Mouse (Mus musculus) forebrain, postnatal 0 days (tissue): ENCODE measurements at regions not wholly inside any gene's neighbourhood (a gene's known extent, or its start where the extent isn't known, plus 50 kb on each side); places are given as distances from the start of the nearest gene placed in this dataset.

Experiments
- ATAC-seq: fragments of 200-750 bp; cut with Nextera tagmentation; 2 replicates; pipeline ENCODE4 v1.8.0; 2017; ENCODE audit warnings: mild to moderate bottlenecking, moderate library complexity
- DNase-seq: peaks from one replicate; pipeline ENCODE4 v3.0.0-alpha.2; 2015
- H3K27ac ChIP-seq: fragments of 300-500 bp; sonication (generic); 2 replicates; pipeline ENCODE4 v1.5.1; 2014; ENCODE audit warnings: low read depth, mild to moderate bottlenecking, antibody characterized with exemption, low read length, moderate library complexity, mixed read lengths
- H3K27me3 ChIP-seq: fragments of 300-500 bp; sonication (generic); 2 replicates; pipeline ENCODE4 v1.6.1; 2014; ENCODE audit warnings: mild to moderate bottlenecking, low read length, mixed read lengths; ENCODE audit not compliant: insufficient read depth
- H3K36me3 ChIP-seq: fragments of 300-500 bp; sonication (generic); 2 replicates; pipeline ENCODE4 v1.6.1; 2014; ENCODE audit warnings: mild to moderate bottlenecking, moderate library complexity; ENCODE audit not compliant: insufficient read depth
- H3K4me1 ChIP-seq: fragments of 300-500 bp; sonication (generic); 2 replicates; pipeline ENCODE4 v1.6.1; 2014; ENCODE audit warnings: antibody characterized with exemption; ENCODE audit not compliant: insufficient read depth
- H3K4me2 ChIP-seq: fragments of 300-500 bp; sonication (generic); 2 replicates; pipeline ENCODE4 v1.6.1; 2014; ENCODE audit warnings: low read depth, mild to moderate bottlenecking, moderate library complexity
- H3K4me3 ChIP-seq: fragments of 300-500 bp; sonication (generic); 2 replicates; pipeline ENCODE4 v1.5.1; 2014; ENCODE audit warnings: low read depth, low read length, mixed read lengths
- H3K9ac ChIP-seq: fragments of 300-500 bp; sonication (generic); 2 replicates; pipeline ENCODE4 v1.6.1; 2014; ENCODE audit warnings: mild to moderate bottlenecking
- H3K9me3 ChIP-seq: fragments of 300-500 bp; sonication (generic); 2 replicates; pipeline ENCODE4 v1.6.1; 2016; ENCODE audit warnings: low read length
- CTCF ChIP-seq: sonication (generic); IDR thresholded peaks from 2 replicates; pipeline ENCODE4 v1.5.1; 2016; ENCODE audit warnings: antibody characterized with exemption, control low read depth, low read depth
- WGBS: fragments of 180-500 bp; shearing (Covaris S2); extraction: QIAGEN DNeasy Blood & Tissue Kit; methylation state at CpG from one replicate; pipeline ENCODE4 v1.1.7; 2014; 5-methylcytosine and 5-hydroxymethylcytosine counted together

DNA sequence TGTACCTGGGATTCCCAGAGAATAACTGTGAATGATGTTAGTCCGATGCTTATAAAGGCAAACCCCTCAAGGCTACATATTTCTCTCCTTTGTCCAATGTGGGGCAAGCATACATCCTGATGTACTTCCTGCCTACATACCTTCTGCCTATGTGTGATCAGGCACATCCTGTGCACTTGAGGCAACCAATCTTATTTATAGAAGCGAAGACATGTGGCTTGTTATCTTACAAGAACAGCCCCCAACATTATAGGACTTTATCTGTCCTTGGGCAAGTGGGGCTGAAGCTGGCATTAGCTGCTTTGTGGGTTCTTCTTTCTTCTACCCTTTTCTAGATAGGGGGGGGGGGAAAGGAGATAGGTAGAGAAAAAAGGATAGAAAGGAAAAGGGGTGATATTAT lies 91.7 kb downstream of the 4930564D02Rik start:
- Histone ChIP-seq H3K27ac (no peak overlapping the region), H3K9me3 (no peaks in the 10 kb centered on the region), H3K36me3 (no peaks in the 10 kb centered on the region), H3K9ac (no peak overlapping the region), H3K4me2 (no peak overlapping the region), H3K27me3 (no peaks in the 10 kb centered on the region), H3K4me3 (no peak overlapping the region), H3K4me1 (no peaks in the 10 kb centered on the region)
- TF ChIP-seq CTCF = no peak
- ATAC-seq (no peak), DNase-seq (no peak)
- WGBS = 91% methylated on average over 2 of the region's 2 CpGs

DNA sequence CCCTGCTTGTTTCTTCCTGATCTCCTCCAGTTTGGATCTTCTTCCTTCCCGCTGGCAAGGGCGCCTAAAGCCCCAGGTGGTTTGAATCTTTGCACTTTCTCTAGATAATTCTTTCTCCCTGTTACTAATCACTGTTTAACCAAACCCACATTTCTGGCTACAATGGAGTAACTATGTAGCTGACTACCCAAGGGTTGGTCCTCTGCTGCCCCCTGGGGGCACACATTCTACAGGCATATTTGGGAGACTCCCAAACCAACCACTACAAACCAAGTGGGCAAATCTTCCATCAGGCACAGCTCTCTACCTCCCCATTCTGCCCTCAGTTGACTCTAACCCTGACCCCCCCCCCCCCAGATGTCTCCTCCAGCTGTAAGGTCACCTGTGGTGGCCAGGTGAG lies 98.7 kb downstream of the 4930564D02Rik start:
- no peak overlapping the region for H3K27ac ChIP-seq
- no peak overlapping the region for H3K4me2 ChIP-seq
- no peaks in the 10 kb centered on the region for H3K9me3 ChIP-seq
- DNase-seq (peak; percentile 61), ATAC-seq (no peak; the same call in 1 of the 2 replicates)
- TF ChIP-seq CTCF = peak; percentile 60
- no peaks in the 10 kb centered on the region for H3K4me1 ChIP-seq
- H3K27me3 ChIP-seq = no peaks in the 10 kb centered on the region
- 75% methylated on average over 2 of the region's 2 CpGs for WGBS
- no peaks in the 10 kb centered on the region for H3K36me3 ChIP-seq
- H3K9ac ChIP-seq = no peak overlapping the region
- no peak overlapping the region for H3K4me3 ChIP-seq

DNA sequence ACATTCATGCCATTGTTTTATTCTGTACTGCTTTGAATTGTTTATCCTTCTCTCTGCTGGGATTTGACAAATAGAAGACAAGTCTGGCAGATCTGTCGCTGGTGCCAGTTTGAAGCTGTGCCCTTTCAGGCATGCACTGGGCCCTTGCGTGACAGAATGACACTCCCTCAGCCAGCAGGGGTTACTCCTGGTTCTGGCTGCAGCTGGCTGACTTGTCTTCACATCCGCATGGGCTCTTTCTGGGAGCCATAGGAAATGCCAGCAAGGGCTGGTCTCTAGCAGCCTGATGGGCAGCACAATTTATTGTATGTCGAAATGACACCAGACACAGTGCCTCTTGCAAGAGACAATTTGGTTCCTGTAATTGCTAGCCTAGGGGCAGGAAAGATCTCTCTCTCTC lies 102.5 kb downstream of the 4930564D02Rik start:
- H3K27ac ChIP-seq = no peak overlapping the region
- no peaks in the 10 kb centered on the region for H3K9me3 ChIP-seq
- no peak overlapping the region for H3K4me3 ChIP-seq
- DNase-seq (no peak), ATAC-seq (peak; percentile 77; the same call in 1 of the 2 replicates)
- H3K36me3 ChIP-seq = no peaks in the 10 kb centered on the region
- H3K9ac ChIP-seq = no peak overlapping the region
- WGBS = 38% methylated on average over 4 of the region's 4 CpGs
- H3K27me3 ChIP-seq = no peaks in the 10 kb centered on the region
- H3K4me2 ChIP-seq = no peak overlapping the region
- TF ChIP-seq CTCF = no peak
- H3K4me1 ChIP-seq = no peaks in the 10 kb centered on the region

DNA sequence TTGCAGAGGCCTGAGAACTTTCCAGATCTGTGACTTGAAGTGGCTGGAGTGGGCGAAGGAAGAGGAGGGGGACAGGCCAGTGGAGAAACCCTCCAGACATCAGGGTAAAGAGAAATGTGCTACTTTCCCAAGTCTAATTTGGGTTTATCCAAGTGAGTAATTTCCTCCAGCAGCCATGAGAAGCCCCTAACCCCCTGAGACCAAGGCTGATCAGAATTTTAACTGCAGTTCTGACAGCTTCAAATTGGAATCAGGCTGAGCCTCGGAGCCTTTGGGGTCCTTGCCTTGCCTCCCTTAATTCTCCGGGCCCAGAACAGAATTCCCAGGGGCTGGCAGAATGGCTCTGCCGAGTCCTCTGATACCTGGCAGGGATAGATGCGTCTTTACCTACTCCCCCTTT lies 104.9 kb downstream of the 4930564D02Rik start:
- DNase-seq = no peak
- no peak overlapping the region for H3K4me3 ChIP-seq

DNA sequence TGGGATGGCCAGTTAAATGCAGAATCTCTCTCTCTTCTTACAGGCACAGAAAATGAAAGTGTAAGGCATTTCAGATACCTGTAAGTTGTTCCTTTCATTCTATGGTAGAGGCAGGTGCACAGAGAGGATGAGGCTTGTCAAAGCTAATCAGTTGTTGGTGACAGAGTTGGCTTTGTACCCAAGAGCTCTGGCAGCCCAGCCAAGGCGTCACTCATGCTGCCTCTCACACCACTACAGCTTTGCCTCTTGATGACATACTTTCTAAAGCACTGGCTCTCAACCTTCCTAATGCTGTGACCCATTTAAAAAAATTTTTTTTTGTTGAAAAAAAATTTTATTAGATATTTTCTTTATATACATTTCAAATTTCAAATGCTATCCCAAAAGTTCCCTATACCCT lies 105.4 kb downstream of the 4930564D02Rik start:
- WGBS = 69% methylated on average over 1 of the region's 1 CpGs
- no peaks in the 10 kb centered on the region for H3K9me3 ChIP-seq
- H3K36me3 ChIP-seq = no peaks in the 10 kb centered on the region
- ATAC-seq (no peak), DNase-seq (no peak)
- H3K27me3 ChIP-seq = no peaks in the 10 kb centered on the region
- H3K4me2 ChIP-seq = no peak overlapping the region
- H3K4me3 ChIP-seq = no peak overlapping the region
- no peak overlapping the region for H3K9ac ChIP-seq
- TF ChIP-seq CTCF = no peak
- no peak overlapping the region for H3K27ac ChIP-seq
- H3K4me1 ChIP-seq = no peaks in the 10 kb centered on the region

More for the DNA sequence above, 104.9 kb downstream of the 4930564D02Rik start:
- Histone ChIP-seq H3K4me1 (no peaks in the 10 kb centered on the region), H3K27ac (no peak overlapping the region), H3K9me3 (no peaks in the 10 kb centered on the region), H3K4me2 (no peak overlapping the region), H3K27me3 (no peaks in the 10 kb centered on the region), H3K36me3 (no peaks in the 10 kb centered on the region), H3K9ac (no peak overlapping the region)
- 74% methylated on average over 5 of the region's 5 CpGs for WGBS
- no peak for ATAC-seq
- no peak for TF ChIP-seq CTCF

DNA sequence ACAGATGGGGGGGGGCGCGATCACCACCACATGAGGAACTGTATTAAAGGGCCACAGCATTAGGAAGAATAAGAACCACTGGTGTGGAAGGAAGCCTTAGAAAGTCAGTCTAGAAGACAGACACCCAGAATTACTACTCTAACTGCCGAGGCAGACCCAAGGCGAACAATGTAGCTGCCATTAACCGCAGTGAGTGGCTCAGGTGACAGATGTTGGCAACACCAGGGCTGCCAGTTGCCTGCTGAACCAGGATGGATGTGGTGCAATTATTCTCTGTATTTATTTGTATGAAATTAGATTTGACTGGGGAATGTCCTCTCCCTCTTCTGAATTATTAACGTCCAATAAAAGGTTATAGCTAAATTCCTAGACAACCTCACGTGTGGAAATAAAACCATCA lies 124.7 kb downstream of the 4930564D02Rik start:
- H3K4me3 ChIP-seq = no peak overlapping the region
- H3K36me3 ChIP-seq = no peaks in the 10 kb centered on the region
- no peaks in the 10 kb centered on the region for H3K27me3 ChIP-seq
- H3K9ac ChIP-seq = no peak overlapping the region
- no peak overlapping the region for H3K4me2 ChIP-seq
- H3K4me1 ChIP-seq = no peaks in the 10 kb centered on the region
- ATAC-seq (no peak), DNase-seq (no peak)
- TF ChIP-seq CTCF = no peak
- H3K27ac ChIP-seq = no peak overlapping the region
- H3K9me3 ChIP-seq = no peaks in the 10 kb centered on the region
- WGBS = 79% methylated on average over 7 of the region's 7 CpGs

DNA sequence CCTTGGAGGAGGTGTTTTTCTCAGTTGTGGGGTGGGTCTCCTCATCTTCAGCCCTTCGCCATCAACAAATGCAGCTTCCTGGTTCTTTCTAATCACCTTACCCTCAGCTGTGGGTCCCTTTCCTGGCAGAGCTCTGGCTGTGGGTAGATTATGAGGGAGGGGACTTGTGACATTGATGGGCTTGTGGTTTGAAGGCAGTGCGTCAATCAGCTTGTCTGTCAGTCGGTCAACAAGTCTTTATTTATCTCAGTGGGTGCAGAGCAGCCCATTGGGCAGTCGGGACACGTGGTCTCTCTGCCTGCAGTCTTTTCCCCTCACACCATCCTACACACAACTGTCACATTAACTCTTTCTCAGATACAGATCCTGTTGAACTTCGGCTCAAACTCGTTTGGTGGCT lies 125.2 kb downstream of the 4930564D02Rik start:
- Histone ChIP-seq H3K9me3 (no peaks in the 10 kb centered on the region), H3K4me3 (no peak overlapping the region), H3K36me3 (no peaks in the 10 kb centered on the region), H3K27ac (no peak overlapping the region), H3K27me3 (no peaks in the 10 kb centered on the region), H3K9ac (no peak overlapping the region), H3K4me2 (no peak overlapping the region), H3K4me1 (no peaks in the 10 kb centered on the region)
- DNase-seq (no peak), ATAC-seq (peak; percentile 45; the same call in 1 of the 2 replicates)
- TF ChIP-seq CTCF = no peak
- 58% methylated on average over 7 of the region's 7 CpGs for WGBS

DNA sequence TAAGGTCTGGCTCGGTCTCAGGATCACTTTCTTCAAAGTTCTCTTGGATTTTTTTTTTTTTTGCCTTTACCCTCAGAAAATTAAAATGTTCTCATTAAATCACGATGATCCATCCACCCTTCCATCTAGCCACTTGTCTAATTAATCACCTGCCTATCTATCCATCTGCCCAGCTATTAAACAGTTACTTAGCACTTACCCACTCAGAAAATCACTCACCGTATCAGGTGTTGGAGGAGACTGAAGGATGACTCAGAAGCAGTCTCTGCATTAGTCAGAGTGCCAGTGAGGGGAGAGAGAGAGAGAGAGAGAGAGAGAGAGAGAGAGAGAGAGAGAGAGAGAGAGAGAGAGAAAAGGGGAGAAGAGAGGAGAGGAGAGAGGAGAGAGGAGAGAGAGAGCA lies 134.1 kb downstream of the 4930564D02Rik start:
- DNase-seq = no peak
- WGBS = 80% methylated on average over 3 of the region's 3 CpGs
- no peak overlapping the region for H3K9ac ChIP-seq

More for the DNA sequence above, 134.1 kb downstream of the 4930564D02Rik start:
- no peak for ATAC-seq
- no peaks in the 10 kb centered on the region for H3K36me3 ChIP-seq
- H3K4me1 ChIP-seq = no peaks in the 10 kb centered on the region
- no peak for TF ChIP-seq CTCF
- no peaks in the 10 kb centered on the region for H3K9me3 ChIP-seq
- H3K4me3 ChIP-seq = no peak overlapping the region
- no peak overlapping the region for H3K4me2 ChIP-seq
- no peak overlapping the region for H3K27ac ChIP-seq
- H3K27me3 ChIP-seq = no peaks in the 10 kb centered on the region
